Mouse (Mus musculus): ENCODE results near the gene Tenm4.

Tenm4 gene

GRCm38 (mm10) chr7:96397940-96398339 is 226.9 kb downstream of the Tenm4 start:
- DNase-seq (ENCODE audit: extremely low read depth, low read depth, low spot score) = no peak

- no peak for DNase-seq (ENCODE audit: extremely low read depth, low read depth, low spot score)
Observed at GRCm38 (mm10) chr7:96400411-96400810, 229.4 kb downstream of the Tenm4 start.

GRCm38 (mm10) chr7:96406630-96407214 is 235.7 kb downstream of the Tenm4 start:
- no peak for DNase-seq (ENCODE audit: extremely low read depth, low read depth, low spot score)

GRCm38 (mm10) chr7:96408161-96408889 is 237.3 kb downstream of the Tenm4 start:
- DNase-seq (ENCODE audit: extremely low read depth, low read depth, low spot score) = no peak

GRCm38 (mm10) chr7:96409323-96409880 is 238.4 kb downstream of the Tenm4 start:
- no peak for DNase-seq (ENCODE audit: extremely low read depth, low read depth, low spot score)

- no peak for DNase-seq (ENCODE audit: extremely low read depth, low read depth, low spot score)
Observed at GRCm38 (mm10) chr7:96413822-96414221, 242.8 kb downstream of the Tenm4 start.

GRCm38 (mm10) chr7:96414290-96415055 is 243.4 kb downstream of the Tenm4 start:
- no peak for DNase-seq (ENCODE audit: extremely low read depth, low read depth, low spot score)

- DNase-seq (ENCODE audit: extremely low read depth, low read depth, low spot score) = peak; percentile 14
Observed at GRCm38 (mm10) chr7:96417251-96418004, 246.4 kb downstream of the Tenm4 start.

- DNase-seq (ENCODE audit: extremely low read depth, low read depth, low spot score) = no peak
Observed at GRCm38 (mm10) chr7:96418146-96418545, 247.1 kb downstream of the Tenm4 start.

- DNase-seq (ENCODE audit: extremely low read depth, low read depth, low spot score) = no peak
Observed at GRCm38 (mm10) chr7:96420045-96420444, 249.0 kb downstream of the Tenm4 start.

GRCm38 (mm10) chr7:96420926-96421605 is 250.0 kb downstream of the Tenm4 start:
- no peak for DNase-seq (ENCODE audit: extremely low read depth, low read depth, low spot score)

GRCm38 (mm10) chr7:96426954-96427353 is 255.9 kb downstream of the Tenm4 start:
- DNase-seq (ENCODE audit: extremely low read depth, low read depth, low spot score) = no peak

GRCm38 (mm10) chr7:96433307-96433706 is 262.3 kb downstream of the Tenm4 start:
- DNase-seq (ENCODE audit: extremely low read depth, low read depth, low spot score) = peak; percentile 70

- no peak for DNase-seq (ENCODE audit: extremely low read depth, low read depth, low spot score)
Observed at GRCm38 (mm10) chr7:96438392-96438791, 267.3 kb downstream of the Tenm4 start.

- no peak for DNase-seq (ENCODE audit: extremely low read depth, low read depth, low spot score)
Observed at GRCm38 (mm10) chr7:96440161-96440707, 269.2 kb downstream of the Tenm4 start.

- no peak for DNase-seq (ENCODE audit: extremely low read depth, low read depth, low spot score)
Observed at GRCm38 (mm10) chr7:96445771-96446170, 274.7 kb downstream of the Tenm4 start.

- no peak for DNase-seq (ENCODE audit: extremely low read depth, low read depth, low spot score)
Observed at GRCm38 (mm10) chr7:96447806-96448397, 276.9 kb downstream of the Tenm4 start.

- DNase-seq (ENCODE audit: extremely low read depth, low read depth, low spot score) = no peak
Observed at GRCm38 (mm10) chr7:96455957-96456356, 284.9 kb downstream of the Tenm4 start.

- no peak for DNase-seq (ENCODE audit: extremely low read depth, low read depth, low spot score)
Observed at GRCm38 (mm10) chr7:96456618-96457017, 285.6 kb downstream of the Tenm4 start.

GRCm38 (mm10) chr7:96457891-96458290 is 286.8 kb downstream of the Tenm4 start:
- peak; percentile 79 for DNase-seq (ENCODE audit: extremely low read depth, low read depth, low spot score)

Data from fat pad, adult 2 months (tissue).